Mouse (Mus musculus): ENCODE measurements around the gene Pnpla6.
A peak's percentile ranks its signal among the peaks of the same experiment; 100 is the strongest.

Gene Pnpla6

GRCm38 (mm10) chr8:3507979-3508754 is 7.0 kb upstream of the Pnpla6 start:
- no peak for DNase-seq (ENCODE audit: low spot score)

DNA sequence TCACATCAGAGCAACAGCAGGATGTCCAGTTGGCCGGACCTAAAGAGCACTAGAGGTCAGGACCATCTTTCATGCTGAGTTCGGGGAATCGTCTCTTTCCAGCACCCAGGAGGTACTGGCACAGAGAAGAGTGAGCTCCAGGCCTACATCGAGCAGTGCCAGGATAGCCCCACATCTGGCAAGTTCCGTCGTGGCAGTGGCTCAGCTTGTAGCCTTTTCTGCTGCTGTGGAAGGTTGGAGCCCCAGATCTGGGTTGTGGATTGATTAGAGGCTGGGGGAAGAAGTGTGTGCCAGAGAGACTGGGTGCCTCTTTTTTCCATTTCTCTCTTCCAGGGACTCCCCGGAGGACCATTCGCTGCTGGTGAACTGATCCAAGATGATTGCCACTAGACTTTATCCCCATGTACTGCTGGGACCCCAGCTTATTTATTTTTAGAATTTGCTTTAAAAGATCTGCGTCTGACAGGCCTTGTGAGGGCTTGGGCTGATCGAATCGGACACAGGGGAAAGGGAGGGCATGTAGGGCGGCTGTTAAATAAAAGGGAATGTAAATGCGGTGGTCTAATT is 420 bp upstream of the Pnpla6 start:
- DNase-seq (ENCODE audit: low spot score) = no peak

DNA sequence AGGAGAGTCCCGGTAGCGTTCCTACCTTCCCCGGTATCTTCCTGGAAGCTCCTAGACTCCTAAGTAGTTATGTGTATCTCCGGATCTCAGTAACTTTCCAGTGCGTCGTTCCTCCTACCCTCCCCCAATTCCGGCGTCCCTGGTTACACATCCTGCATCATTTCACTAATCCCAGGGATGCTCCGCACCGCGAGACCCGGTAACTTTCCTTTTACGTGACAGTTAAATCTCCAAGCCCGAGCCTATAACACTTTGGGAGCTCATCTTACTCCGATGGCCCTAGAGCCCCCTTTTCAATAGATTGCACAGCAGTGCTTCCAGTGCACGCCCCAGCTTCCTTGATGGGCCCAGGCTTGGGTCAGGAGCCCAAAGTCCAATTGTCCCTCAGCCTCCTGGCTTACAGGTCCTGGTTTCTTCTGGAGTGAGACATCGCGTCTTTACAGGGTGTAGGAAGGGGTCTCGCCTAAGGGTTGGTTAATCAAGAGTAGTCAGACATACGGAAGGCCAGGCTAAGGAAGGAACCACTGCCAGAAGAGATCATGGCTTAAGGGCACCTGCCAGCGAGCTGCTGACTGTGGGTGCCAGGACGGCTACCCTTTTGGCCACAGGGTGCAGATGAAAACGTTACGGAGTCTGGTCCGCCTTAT is 710 bp downstream of the Pnpla6 start:
- DNase-seq (ENCODE audit: low spot score) = no peak

DNA sequence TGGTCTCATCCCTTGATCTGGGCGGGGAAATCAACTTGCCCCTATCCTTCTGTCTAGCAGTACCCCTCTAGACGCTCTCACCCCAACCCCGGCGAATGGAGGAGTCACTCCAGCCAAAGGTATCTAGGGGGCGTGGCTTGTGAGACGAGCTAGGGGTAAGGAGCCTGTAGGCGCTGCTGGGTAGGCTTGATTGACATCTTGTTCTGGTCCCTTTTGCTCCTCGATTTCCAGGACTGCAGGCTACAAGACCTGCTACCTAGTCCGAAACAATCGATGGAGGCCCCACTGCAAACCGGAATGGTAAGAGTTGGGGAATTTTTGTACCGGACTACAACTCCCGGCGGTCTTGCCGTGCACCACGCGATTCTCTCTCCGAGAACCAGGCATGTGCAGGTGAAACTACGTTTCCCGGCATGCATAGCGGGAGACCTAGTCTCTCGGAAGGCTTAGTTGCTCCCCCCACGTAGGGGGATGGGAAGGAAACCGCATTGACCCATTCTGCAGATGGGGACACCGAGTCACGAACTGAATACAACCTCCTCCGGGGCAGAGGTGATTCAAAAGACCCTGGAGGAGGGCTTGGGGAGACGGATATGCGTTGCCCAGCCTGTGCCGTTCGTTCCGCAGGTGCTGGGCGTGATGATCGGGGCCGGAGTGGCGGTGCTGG is 1.4 kb downstream of the Pnpla6 start:
- peak; percentile 76 for DNase-seq (ENCODE audit: low spot score)

GRCm38 (mm10) chr8:3517117-3517495 is 1.9 kb downstream of the Pnpla6 start:
- no peak for DNase-seq (ENCODE audit: low spot score)

GRCm38 (mm10) chr8:3522007-3522697 is 7.0 kb downstream of the Pnpla6 start:
- no peak for DNase-seq (ENCODE audit: low spot score)

DNA sequence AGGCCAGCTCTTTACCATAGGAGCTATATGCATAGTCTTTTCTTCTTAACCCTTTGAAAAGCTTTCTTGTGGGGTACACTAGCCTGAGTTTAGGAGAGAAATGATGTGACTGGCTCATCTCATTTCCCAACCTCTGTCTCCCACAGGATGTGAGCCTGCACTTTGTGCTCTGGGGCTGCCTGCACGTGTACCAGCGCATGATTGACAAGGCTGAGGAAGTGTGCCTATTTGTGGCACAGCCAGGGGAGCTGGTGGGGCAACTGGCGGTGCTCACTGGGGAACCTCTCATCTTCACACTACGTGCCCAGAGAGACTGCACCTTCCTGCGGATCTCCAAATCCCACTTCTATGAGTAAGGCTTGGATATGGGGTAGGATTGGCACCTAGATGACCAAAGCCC is 15.6 kb downstream of the Pnpla6 start:
- no peak for DNase-seq (ENCODE audit: low spot score)

DNA sequence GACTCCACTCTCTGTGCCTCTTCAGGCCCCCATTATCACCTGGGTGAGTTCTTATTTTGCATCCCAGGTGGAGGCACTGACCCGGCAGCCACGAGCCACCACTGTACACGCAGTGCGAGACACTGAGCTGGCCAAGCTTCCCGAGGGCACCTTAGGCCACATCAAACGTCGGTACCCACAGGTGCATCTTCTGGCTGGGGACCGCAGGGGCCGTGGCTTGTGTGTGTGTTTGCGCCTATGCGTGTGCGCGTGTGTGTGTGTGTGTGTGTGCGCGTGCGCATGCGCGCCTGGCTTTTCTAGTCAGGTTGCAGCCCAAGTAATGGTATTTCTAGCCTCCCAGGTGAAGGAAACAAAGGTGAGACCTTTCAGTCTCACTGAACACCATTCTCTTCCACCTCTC is 16.8 kb downstream of the Pnpla6 start:
- DNase-seq (ENCODE audit: low spot score) = no peak

GRCm38 (mm10) chr8:3536053-3536841 is 21.1 kb downstream of the Pnpla6 start:
- DNase-seq (ENCODE audit: low spot score) = no peak

GRCm38 (mm10) chr8:3536940-3537339 is 21.8 kb downstream of the Pnpla6 start:
- DNase-seq (ENCODE audit: low spot score) = no peak

GRCm38 (mm10) chr8:3537666-3538065 is 22.5 kb downstream of the Pnpla6 start:
- no peak for DNase-seq (ENCODE audit: low spot score)

- DNase-seq (ENCODE audit: low spot score) = no peak
Observed at GRCm38 (mm10) chr8:3539146-3539545, 24.0 kb downstream of the Pnpla6 start.

GRCm38 (mm10) chr8:3540076-3540475 is 24.9 kb downstream of the Pnpla6 start:
- no peak for DNase-seq (ENCODE audit: low spot score)

GRCm38 (mm10) chr8:3546511-3546910 is 31.3 kb downstream of the Pnpla6 start:
- no peak for DNase-seq (ENCODE audit: low spot score)

DNA sequence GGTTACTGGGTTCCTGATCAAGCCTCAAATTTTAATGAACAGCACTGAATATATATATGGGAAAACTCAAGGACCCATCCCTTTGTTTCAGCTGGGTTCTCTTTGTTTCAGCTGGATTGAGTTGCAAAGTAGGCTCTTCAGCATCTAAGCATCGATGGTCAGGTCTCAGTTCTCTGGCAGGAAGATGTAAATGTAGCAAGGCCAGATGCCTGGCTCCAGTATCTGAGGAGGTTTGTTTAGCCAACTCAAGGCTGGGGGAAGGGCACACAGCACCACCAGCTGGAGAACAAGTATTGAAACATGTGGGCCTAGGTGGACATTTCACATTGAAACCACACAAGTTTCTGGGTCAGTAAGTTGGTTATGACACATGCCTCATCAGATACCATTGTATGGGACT is 37.1 kb downstream of the Pnpla6 start:
- no peak for DNase-seq (ENCODE audit: low spot score)

DNA sequence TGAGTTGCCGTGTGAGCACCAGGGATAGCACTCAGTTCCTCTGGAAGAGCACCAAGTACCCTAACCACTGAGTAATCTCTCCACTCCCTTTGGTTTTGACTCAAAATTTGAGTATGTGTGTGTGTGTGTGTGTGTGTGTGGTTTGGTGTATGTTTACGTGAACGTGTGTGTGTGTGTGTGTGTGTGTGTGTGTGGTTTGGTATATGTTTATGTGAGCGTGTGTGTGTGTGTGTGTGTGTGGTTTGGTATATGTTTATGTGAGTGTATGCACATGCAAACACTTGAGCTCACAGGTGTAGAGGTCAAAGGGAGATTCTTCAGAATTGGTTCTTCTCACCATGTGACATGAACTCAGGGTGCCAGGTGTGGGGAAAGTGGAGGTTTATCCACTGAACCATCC is 40.9 kb downstream of the Pnpla6 start:
- no peak for DNase-seq (ENCODE audit: low spot score)

- DNase-seq (ENCODE audit: low spot score) = no peak
Observed at GRCm38 (mm10) chr8:3567641-3568371, 52.6 kb downstream of the Pnpla6 start, which contains the start of gene C330021F23Rik. Gene C330021F23Rik, plus strand, starts transcription at chr8:3567990.

GRCm38 (mm10) chr8:3568378-3568777 is 53.2 kb downstream of the Pnpla6 start:
- DNase-seq (ENCODE audit: low spot score) = no peak

- no peak for DNase-seq (ENCODE audit: low spot score)
Observed at GRCm38 (mm10) chr8:3569784-3570183, 54.6 kb downstream of the Pnpla6 start.

GRCm38 (mm10) chr8:3574546-3574945 is 59.4 kb downstream of the Pnpla6 start:
- no peak for DNase-seq (ENCODE audit: low spot score)

All from ovary, postnatal 10 days (tissue).